Mouse (Mus musculus): Measurements from ENCODE around the gene Cirbp. TPM values are rescaled to one million over a fixed set of nuclear protein-coding genes. Genes with fewer than 3 reads are reported as not detected.

Cirbp gene
- polyA plus RNA-seq, 1 experiment from 2014 or later = 398 TPM

DNA sequence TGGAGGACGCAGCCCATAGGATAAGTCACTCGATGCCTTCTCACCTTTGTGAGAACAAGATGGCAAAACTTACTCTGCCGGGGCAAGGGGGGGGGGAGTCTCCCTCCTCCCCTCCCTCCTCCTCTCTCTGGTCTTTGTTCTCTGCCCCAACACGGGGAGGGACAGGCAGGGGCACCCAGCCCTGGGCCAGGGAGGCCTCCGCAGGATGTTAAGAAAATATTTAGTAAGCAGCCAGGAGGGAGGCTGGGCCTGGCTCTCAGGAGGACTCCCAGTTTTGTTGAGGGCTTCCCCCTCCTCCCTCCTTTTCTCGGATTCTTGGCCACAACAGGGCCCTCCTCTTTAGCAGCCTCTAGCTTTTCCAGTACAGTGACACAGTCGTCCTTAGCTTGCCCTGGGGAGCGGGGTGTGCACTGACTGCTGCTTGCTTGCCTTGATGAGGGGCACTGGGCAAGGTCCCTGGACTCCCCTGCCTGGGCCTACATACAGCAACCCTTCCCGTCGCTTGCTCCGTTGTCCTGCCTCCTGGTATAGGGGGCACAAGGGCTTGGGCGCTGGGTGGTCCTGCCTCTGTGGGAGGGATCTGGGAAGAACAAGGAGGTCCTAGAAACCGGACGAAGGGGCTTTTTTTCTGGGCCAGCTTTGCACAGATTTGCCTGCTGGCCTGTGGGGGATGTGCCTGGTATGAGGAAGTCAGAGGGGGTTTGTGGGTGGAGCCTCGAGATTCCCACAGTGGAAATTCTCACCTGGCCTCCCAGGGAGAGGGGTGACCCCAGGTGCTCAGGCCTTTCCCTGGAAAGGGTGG lies 13.5 kb upstream of the Cirbp start:
- H3K27me3 ChIP-seq (ENCODE audit: control insufficient read depth, insufficient read depth, low read depth, low read length) = no peaks in the 10 kb centered on the region
- 1% methylated on average over 15 of the region's 15 CpGs for WGBS

DNA sequence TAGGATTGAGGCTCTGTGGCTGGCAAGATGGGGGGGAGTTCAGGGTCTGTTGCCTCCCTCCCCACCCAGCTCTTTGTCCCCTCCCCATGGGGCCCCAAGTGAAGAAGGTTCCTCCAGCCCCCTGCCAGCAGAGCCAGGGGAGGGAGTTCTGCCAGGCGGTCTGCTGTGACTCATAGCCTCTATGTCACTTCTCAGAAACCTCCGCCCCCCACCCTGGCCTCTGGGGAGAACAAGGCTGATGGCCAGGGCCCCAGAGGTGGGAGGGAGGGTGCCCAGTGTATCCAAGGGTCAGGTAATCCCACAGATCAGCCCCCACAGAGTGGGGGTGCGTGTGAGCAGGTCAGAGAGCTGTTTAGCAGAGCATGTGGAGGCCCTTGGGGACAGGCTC lies 12.9 kb upstream of the Cirbp start:
- Histone ChIP-seq H3K27ac (ENCODE audit: low read length) (peak overlapping the region; percentile 100), H3K4me2 (ENCODE audit: low read length) (peak overlapping the region; percentile 99), H3K4me1 (ENCODE audit: control insufficient read depth, insufficient read depth, low read length) (peaks cover 28% of the 10 kb centered on the region), H3K4me3 (ENCODE audit: low read depth, low read length) (peak overlapping the region; percentile 93), H3K9me3 (replicated peaks; ENCODE audit: control insufficient read depth, low read length, poor library complexity, severe bottlenecking) (no peaks in the 10 kb centered on the region), H3K36me3 (ENCODE audit: control insufficient read depth, insufficient read depth, low read length) (peaks cover 37% of the 10 kb centered on the region), H3K27me3 (ENCODE audit: control insufficient read depth, insufficient read depth, low read depth, low read length) (no peaks in the 10 kb centered on the region), H3K9ac (ENCODE audit: low read depth, low read length) (peak overlapping the region; percentile 99)
- ATAC-seq = no peak
- WGBS = 32% methylated on average over 3 of the region's 3 CpGs

More for the DNA sequence above, 13.5 kb upstream of the Cirbp start:
- Histone ChIP-seq H3K4me2 (ENCODE audit: low read length) (peak overlapping the region; percentile 99), H3K9me3 (replicated peaks; ENCODE audit: control insufficient read depth, low read length, poor library complexity, severe bottlenecking) (no peaks in the 10 kb centered on the region), H3K36me3 (ENCODE audit: control insufficient read depth, insufficient read depth, low read length) (peaks cover 35% of the 10 kb centered on the region), H3K27ac (ENCODE audit: low read length) (peak overlapping the region; percentile 100), H3K9ac (ENCODE audit: low read depth, low read length) (peak overlapping the region; percentile 99), H3K4me3 (ENCODE audit: low read depth, low read length) (peak overlapping the region; percentile 93), H3K4me1 (ENCODE audit: control insufficient read depth, insufficient read depth, low read length) (peaks cover 27% of the 10 kb centered on the region)
- no peak for ATAC-seq

DNA sequence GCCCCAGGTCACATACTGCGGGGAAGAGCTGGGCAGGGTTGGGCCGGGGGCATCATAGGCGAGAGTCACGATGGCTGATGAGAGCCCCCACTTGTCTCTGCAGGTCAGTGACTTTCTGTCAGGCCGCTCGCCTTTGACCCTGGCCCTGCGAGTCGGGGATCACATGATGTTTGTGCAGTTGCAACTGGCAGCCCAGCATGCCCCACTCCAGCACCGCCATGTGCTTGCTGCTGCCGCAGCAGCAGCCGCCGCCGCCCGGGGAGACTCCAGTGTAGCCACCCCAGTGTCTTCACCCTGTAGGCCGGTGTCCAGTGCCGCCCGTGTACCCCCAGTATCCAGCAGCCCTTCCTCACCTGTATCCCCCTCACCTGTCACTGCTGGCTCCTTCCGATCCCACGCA lies 12.1 kb upstream of the Cirbp start:
- no peaks in the 10 kb centered on the region for H3K27me3 ChIP-seq (ENCODE audit: control insufficient read depth, insufficient read depth, low read depth, low read length)
- ATAC-seq = no peak

DNA sequence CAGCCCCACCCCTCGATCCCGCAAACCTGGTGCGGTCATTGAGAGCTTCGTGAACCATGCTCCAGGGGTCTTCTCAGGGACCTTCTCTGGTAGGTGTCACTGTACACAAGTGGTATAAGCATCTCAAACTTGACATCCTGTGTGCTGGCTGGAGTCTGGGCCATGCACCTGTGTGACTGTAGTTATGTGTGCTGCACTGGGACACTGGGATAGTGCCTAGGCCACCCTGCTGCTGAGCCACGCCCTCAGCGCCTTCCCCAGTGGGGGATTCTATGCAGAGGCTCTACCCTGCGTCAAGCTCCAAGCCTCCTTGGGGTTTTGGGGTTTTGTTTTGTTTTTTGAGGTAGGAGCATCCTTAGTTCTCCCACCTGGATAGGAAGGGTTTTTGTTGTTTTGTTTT lies 11.4 kb upstream of the Cirbp start:
- Histone ChIP-seq H3K4me3 (ENCODE audit: low read depth, low read length) (no peak overlapping the region), H3K4me2 (ENCODE audit: low read length) (no peak overlapping the region), H3K9me3 (replicated peaks; ENCODE audit: control insufficient read depth, low read length, poor library complexity, severe bottlenecking) (no peaks in the 10 kb centered on the region), H3K4me1 (ENCODE audit: control insufficient read depth, insufficient read depth, low read length) (peaks cover 34% of the 10 kb centered on the region), H3K27me3 (ENCODE audit: control insufficient read depth, insufficient read depth, low read depth, low read length) (no peaks in the 10 kb centered on the region), H3K36me3 (ENCODE audit: control insufficient read depth, insufficient read depth, low read length) (peaks cover 37% of the 10 kb centered on the region), H3K27ac (ENCODE audit: low read length) (no peak overlapping the region), H3K9ac (ENCODE audit: low read depth, low read length) (peak overlapping the region; percentile 18; the same call in 1 of the 2 replicates)
- WGBS = 66% methylated on average over 7 of the region's 7 CpGs
- no peak for ATAC-seq

More for the DNA sequence above, 12.1 kb upstream of the Cirbp start:
- Histone ChIP-seq H3K4me1 (ENCODE audit: control insufficient read depth, insufficient read depth, low read length) (peaks cover 28% of the 10 kb centered on the region), H3K9me3 (replicated peaks; ENCODE audit: control insufficient read depth, low read length, poor library complexity, severe bottlenecking) (no peaks in the 10 kb centered on the region), H3K4me3 (ENCODE audit: low read depth, low read length) (no peak overlapping the region), H3K27ac (ENCODE audit: low read length) (peak overlapping the region; percentile 58), H3K9ac (ENCODE audit: low read depth, low read length) (peak overlapping the region; percentile 99), H3K36me3 (ENCODE audit: control insufficient read depth, insufficient read depth, low read length) (peaks cover 37% of the 10 kb centered on the region), H3K4me2 (ENCODE audit: low read length) (peak overlapping the region; percentile 99; the same call in 1 of the 2 replicates)
- 88% methylated on average over 19 of the region's 19 CpGs for WGBS

DNA sequence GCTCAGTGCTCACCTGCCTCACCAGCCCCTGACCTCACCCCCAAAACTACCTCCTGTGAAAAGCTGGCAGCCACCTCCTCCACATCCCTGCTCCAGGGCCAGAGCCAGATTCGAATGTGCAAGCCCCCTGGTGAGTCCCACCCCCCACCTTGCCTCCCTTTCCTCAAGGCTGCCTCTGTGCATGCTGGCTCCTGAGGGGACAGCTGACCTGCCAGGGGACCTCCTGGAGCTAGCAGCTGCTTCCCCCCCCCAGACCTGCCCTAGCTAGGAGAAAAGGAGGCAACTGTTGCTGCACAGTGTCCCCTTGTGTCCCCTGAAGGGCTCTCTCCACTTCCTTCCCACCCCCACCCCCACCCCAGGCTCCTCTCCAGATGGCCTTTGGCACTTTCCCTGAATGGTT lies 10.5 kb upstream of the Cirbp start:
- H3K36me3 ChIP-seq (ENCODE audit: control insufficient read depth, insufficient read depth, low read length) = peaks cover 37% of the 10 kb centered on the region
- 50% methylated on average over 1 of the region's 1 CpGs for WGBS
- no peaks in the 10 kb centered on the region for H3K27me3 ChIP-seq (ENCODE audit: control insufficient read depth, insufficient read depth, low read depth, low read length)
- H3K9ac ChIP-seq (ENCODE audit: low read depth, low read length) = no peak overlapping the region
- peaks cover 38% of the 10 kb centered on the region for H3K4me1 ChIP-seq (ENCODE audit: control insufficient read depth, insufficient read depth, low read length)
- no peak overlapping the region for H3K4me2 ChIP-seq (ENCODE audit: low read length)
- H3K27ac ChIP-seq (ENCODE audit: low read length) = peak overlapping the region; percentile 24; the same call in 1 of the 2 replicates
- H3K9me3 ChIP-seq (replicated peaks; ENCODE audit: control insufficient read depth, low read length, poor library complexity, severe bottlenecking) = no peaks in the 10 kb centered on the region
- H3K4me3 ChIP-seq (ENCODE audit: low read depth, low read length) = no peak overlapping the region
- no peak for ATAC-seq

DNA sequence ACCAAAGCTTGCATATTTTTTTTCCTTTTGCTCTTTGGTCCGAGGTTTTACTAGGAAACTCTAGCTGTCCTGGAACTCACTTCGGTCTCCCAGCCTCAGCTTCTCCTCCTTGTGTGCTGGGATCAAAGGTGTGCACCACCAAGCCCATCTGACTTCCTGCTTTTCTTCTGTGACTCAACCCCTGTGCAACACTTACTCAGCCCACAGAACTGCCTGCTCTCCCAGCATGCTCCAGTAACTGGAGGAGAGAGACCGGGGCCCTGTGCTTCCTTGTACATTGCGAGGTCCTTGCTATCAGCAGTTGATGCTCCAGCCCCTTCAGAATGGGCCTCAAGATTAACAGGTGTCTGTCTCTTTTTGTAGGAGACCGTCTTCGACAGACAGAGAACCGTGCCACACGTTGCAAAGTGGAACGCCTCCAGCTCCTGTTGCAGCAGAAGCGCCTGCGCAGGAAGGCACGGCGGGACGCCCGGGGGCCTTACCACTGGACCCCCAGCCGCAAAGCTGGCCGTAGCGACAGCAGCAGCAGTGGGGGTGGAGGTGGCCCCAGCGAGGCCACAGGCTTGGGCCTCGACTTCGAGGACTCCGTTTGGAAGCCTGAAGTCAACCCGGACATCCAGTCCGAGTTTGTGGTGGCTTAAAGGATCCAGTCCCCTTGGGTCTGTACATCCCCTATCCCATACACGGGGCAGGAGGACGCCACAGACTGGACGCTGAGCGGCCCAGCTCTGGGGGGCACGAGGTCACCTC lies 9.6 kb upstream of the Cirbp start:
- no peak for ATAC-seq
- Histone ChIP-seq H3K36me3 (ENCODE audit: control insufficient read depth, insufficient read depth, low read length) (peaks cover 37% of the 10 kb centered on the region), H3K4me2 (ENCODE audit: low read length) (no peak overlapping the region), H3K4me3 (ENCODE audit: low read depth, low read length) (no peak overlapping the region), H3K27ac (ENCODE audit: low read length) (peak overlapping the region; percentile 12), H3K9ac (ENCODE audit: low read depth, low read length) (no peak overlapping the region), H3K9me3 (replicated peaks; ENCODE audit: control insufficient read depth, low read length, poor library complexity, severe bottlenecking) (no peaks in the 10 kb centered on the region), H3K4me1 (ENCODE audit: control insufficient read depth, insufficient read depth, low read length) (peaks cover 45% of the 10 kb centered on the region), H3K27me3 (ENCODE audit: control insufficient read depth, insufficient read depth, low read depth, low read length) (no peaks in the 10 kb centered on the region)
- 83% methylated on average over 29 of the region's 29 CpGs for WGBS

DNA sequence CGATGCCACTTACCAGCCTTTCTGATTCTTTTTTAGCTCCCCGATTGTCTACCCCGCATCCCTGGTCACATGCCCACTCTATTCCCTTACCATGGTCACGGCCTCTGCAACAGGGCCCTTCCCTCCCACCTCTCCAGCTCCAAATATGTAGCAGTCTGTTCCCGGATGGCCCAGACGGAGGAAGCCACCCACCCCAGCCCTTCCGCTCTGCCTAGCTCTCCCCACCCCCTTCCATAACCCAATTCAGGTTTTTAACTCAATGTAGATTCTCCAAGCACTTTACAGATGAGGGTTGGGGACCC lies 9.1 kb upstream of the Cirbp start:
- H3K4me3 ChIP-seq (ENCODE audit: low read depth, low read length) = no peak overlapping the region
- WGBS = 56% methylated on average over 7 of the region's 7 CpGs
- H3K4me1 ChIP-seq (ENCODE audit: control insufficient read depth, insufficient read depth, low read length) = peaks cover 46% of the 10 kb centered on the region
- no peak overlapping the region; the same call in 1 of the 2 replicates for H3K27ac ChIP-seq (ENCODE audit: low read length)
- H3K4me2 ChIP-seq (ENCODE audit: low read length) = no peak overlapping the region
- no peak overlapping the region for H3K9ac ChIP-seq (ENCODE audit: low read depth, low read length)
- no peak for ATAC-seq
- H3K27me3 ChIP-seq (ENCODE audit: control insufficient read depth, insufficient read depth, low read depth, low read length) = no peaks in the 10 kb centered on the region
- no peaks in the 10 kb centered on the region for H3K9me3 ChIP-seq (replicated peaks; ENCODE audit: control insufficient read depth, low read length, poor library complexity, severe bottlenecking)
- H3K36me3 ChIP-seq (ENCODE audit: control insufficient read depth, insufficient read depth, low read length) = peaks cover 37% of the 10 kb centered on the region

DNA sequence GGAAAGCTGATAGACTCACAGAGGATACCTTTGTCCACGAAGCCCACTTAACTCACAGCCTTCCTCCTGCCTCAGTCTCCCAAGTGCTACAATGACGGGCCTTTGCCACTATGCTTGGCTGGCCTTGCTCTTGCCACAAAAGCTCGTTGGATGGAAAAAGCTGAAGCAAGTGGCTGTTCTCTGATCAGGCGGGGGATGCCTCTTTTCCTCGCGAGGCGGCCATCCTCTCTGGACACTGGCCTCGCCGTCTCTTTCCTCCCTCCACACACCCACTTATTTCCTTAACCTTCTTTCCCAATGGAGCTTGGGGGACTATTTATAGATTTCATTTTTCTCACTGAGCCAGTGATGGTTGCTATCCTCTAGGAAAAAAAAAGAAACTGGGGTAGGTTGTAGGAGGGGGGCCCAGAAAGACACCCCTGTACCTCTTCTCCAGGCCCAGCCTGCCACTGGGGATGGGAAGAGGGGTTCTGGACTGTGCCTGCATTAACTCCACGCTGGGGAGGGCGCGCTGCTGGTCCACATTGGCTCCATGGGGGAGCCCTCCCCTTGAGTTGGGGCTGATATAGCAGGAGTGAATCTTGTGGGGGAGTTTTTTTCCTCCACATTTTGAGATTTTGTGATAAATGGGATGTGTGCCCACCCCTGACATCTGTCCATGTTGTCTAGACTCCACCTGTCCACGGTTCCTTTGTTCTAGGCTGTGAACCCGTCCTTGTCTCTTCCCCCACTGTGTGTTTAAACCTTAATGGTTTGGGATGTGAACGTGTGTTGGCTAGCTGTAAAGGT lies 8.4 kb upstream of the Cirbp start:
- Histone ChIP-seq H3K36me3 (ENCODE audit: control insufficient read depth, insufficient read depth, low read length) (peaks cover 37% of the 10 kb centered on the region), H3K9ac (ENCODE audit: low read depth, low read length) (no peak overlapping the region), H3K27me3 (ENCODE audit: control insufficient read depth, insufficient read depth, low read depth, low read length) (no peaks in the 10 kb centered on the region), H3K4me1 (ENCODE audit: control insufficient read depth, insufficient read depth, low read length) (peaks cover 39% of the 10 kb centered on the region), H3K9me3 (replicated peaks; ENCODE audit: control insufficient read depth, low read length, poor library complexity, severe bottlenecking) (no peaks in the 10 kb centered on the region), H3K4me2 (ENCODE audit: low read length) (no peak overlapping the region), H3K27ac (ENCODE audit: low read length) (peak overlapping the region; percentile 52), H3K4me3 (ENCODE audit: low read depth, low read length) (no peak overlapping the region)
- ATAC-seq = no peak
- 50% methylated on average over 15 of the region's 15 CpGs for WGBS

All from midbrain, embryonic 16.5 days (tissue).